Mouse (Mus musculus): ENCODE results near the gene Gm38100.
A peak's percentile ranks its signal among the peaks of the same experiment; 100 is the strongest.

Gm38100 gene

GRCm38 (mm10) chr1:175920029-175920428 is at the start of gene Gm38100:
Gene Gm38100 (plus strand): TSS chr1:175920329.
- no peak for DNase-seq (ENCODE audit: low read depth, low spot score)

- DNase-seq (ENCODE audit: low read depth, low spot score): no peak
These were observed 49.4 kb upstream of the Gm38100 start for GRCm38 (mm10) chr1:175870716-175871115.

- no peak for DNase-seq (ENCODE audit: low read depth, low spot score)
These were observed 47.9 kb upstream of the Gm38100 start for GRCm38 (mm10) chr1:175872028-175872816.

GRCm38 (mm10) chr1:175880453-175881296 is 39.5 kb upstream of the Gm38100 start, which contains the start of gene Exo1:
Gene Exo1 (plus strand): TSS chr1:175880581.
- peak; percentile 89 for DNase-seq (ENCODE audit: low read depth, low spot score)

- DNase-seq (ENCODE audit: low read depth, low spot score): peak; percentile 50
These were observed 36.7 kb upstream of the Gm38100 start for GRCm38 (mm10) chr1:175883398-175883797.

GRCm38 (mm10) chr1:175893263-175893662 is 26.9 kb upstream of the Gm38100 start:
- DNase-seq (ENCODE audit: low read depth, low spot score): no peak

- DNase-seq (ENCODE audit: low read depth, low spot score): no peak
These were observed 26.4 kb upstream of the Gm38100 start for GRCm38 (mm10) chr1:175893726-175894125.

GRCm38 (mm10) chr1:175911207-175911606 is 8.9 kb upstream of the Gm38100 start:
- DNase-seq (ENCODE audit: low read depth, low spot score): no peak

- no peak for DNase-seq (ENCODE audit: low read depth, low spot score)
These were observed 8.1 kb upstream of the Gm38100 start for GRCm38 (mm10) chr1:175912038-175912437.

GRCm38 (mm10) chr1:175913728-175914303 is 6.3 kb upstream of the Gm38100 start:
- no peak for DNase-seq (ENCODE audit: low read depth, low spot score)

GRCm38 (mm10) chr1:175921091-175921490 is 962 bp downstream of the Gm38100 start:
- DNase-seq (ENCODE audit: low read depth, low spot score): no peak

GRCm38 (mm10) chr1:175923848-175924787 is 4.0 kb downstream of the Gm38100 start:
- DNase-seq (ENCODE audit: low read depth, low spot score): peak; percentile 86

GRCm38 (mm10) chr1:175931391-175931790 is 11.3 kb downstream of the Gm38100 start:
- DNase-seq (ENCODE audit: low read depth, low spot score): no peak

- DNase-seq (ENCODE audit: low read depth, low spot score): peak; percentile 88
These were observed 16.2 kb downstream of the Gm38100 start for GRCm38 (mm10) chr1:175936282-175936737.

- DNase-seq (ENCODE audit: low read depth, low spot score): no peak
These were observed 18.6 kb downstream of the Gm38100 start for GRCm38 (mm10) chr1:175938731-175939130.

- no peak for DNase-seq (ENCODE audit: low read depth, low spot score)
These were observed 23.0 kb downstream of the Gm38100 start for GRCm38 (mm10) chr1:175943168-175943567.

- DNase-seq (ENCODE audit: low read depth, low spot score): no peak
These were observed 26.7 kb downstream of the Gm38100 start for GRCm38 (mm10) chr1:175946718-175947315.

GRCm38 (mm10) chr1:175950421-175950820 is 30.3 kb downstream of the Gm38100 start:
- no peak for DNase-seq (ENCODE audit: low read depth, low spot score)

- no peak for DNase-seq (ENCODE audit: low read depth, low spot score)
These were observed 30.7 kb downstream of the Gm38100 start for GRCm38 (mm10) chr1:175950851-175951250.

- DNase-seq (ENCODE audit: low read depth, low spot score): no peak
These were observed 41.7 kb downstream of the Gm38100 start for GRCm38 (mm10) chr1:175961786-175962185.
